Mouse (Mus musculus) CH12.LX (cell line): ENCODE results near the gene Prom2. TPM values are rescaled to one million over a fixed set of nuclear protein-coding genes. Genes with fewer than 3 reads are reported as not detected.

Experiments used
- DNase-seq: peaks from one replicate; pipeline ENCODE4 v3.0.0-alpha.2; 2013; ENCODE audit errors: extremely low read depth
- H3K27ac ChIP-seq: 2 replicates; pipeline ENCODE4 v1.5.1; 2012; ENCODE audit warnings: low read depth, mild to moderate bottlenecking, control low read depth, moderate library complexity; ENCODE audit not compliant: insufficient read depth
- H3K27me3 ChIP-seq: replicated peaks from 2 replicates; pipeline ENCODE3; 2012; ENCODE audit warnings: inconsistent platforms
- H3K36me3 ChIP-seq, 2 experiments: replicated peaks in 1 of 2; 2 replicates each; pipeline versions ENCODE3 to v1.6.1; 2012; ENCODE audit warnings: inconsistent platforms in 1 of 2, low read length in 1 of 2, mild to moderate bottlenecking in 1 of 2, mixed read lengths in 1 of 2, moderate library complexity in 1 of 2; ENCODE audit not compliant: control insufficient read depth in 1 of 2, insufficient read depth in 1 of 2
- H3K4me1 ChIP-seq, 2 experiments: 2 replicates each; pipeline ENCODE4 v1.6.1; 2012; ENCODE audit warnings: inconsistent platforms in 1 of 2, moderate library complexity in 1 of 2; ENCODE audit not compliant: insufficient read depth in 2 of 2, control insufficient read depth in 1 of 2
- H3K4me2 ChIP-seq: 2 replicates; pipeline ENCODE4 v1.6.1; 2012; ENCODE audit warnings: low read depth, mild to moderate bottlenecking, control low read depth; ENCODE audit not compliant: poor library complexity, insufficient read depth, severe bottlenecking
- H3K4me3 ChIP-seq, 3 experiments: fragments of 150-350 bp in 1 of 3; sonication (generic) in 1 of 3; replicated peaks in 1 of 3; 2 replicates each; pipeline versions ENCODE3 to v1.5.1; 2011 to 2012; ENCODE audit warnings: low read depth in 2 of 3, low read length in 2 of 3, mild to moderate bottlenecking in 2 of 3, moderate library complexity in 2 of 3, control low read depth in 1 of 3, improper control_type of control experiment in 1 of 3, inconsistent platforms in 1 of 3, mixed read lengths in 1 of 3; ENCODE audit not compliant: poor library complexity in 1 of 3
- H3K79me2 ChIP-seq: replicated peaks from 2 replicates; pipeline ENCODE4 v1.6.1; 2012; ENCODE audit warnings: mild to moderate bottlenecking, moderate library complexity; ENCODE audit not compliant: control insufficient read depth, poor library complexity, insufficient read depth, severe bottlenecking; ENCODE audit errors: extremely low read depth
- H3K9ac ChIP-seq: 2 replicates; pipeline ENCODE4 v1.6.1; 2012; ENCODE audit warnings: low read depth, mild to moderate bottlenecking, control low read depth, moderate library complexity; ENCODE audit not compliant: insufficient read depth
- H3K9me3 ChIP-seq: replicated peaks from 2 replicates; pipeline ENCODE3; 2012; ENCODE audit warnings: low read length, inconsistent platforms, mixed read lengths
- BHLHE40 ChIP-seq: IDR thresholded peaks from 2 replicates; pipeline ENCODE4 v1.6.1; 2011; ENCODE audit warnings: mild to moderate bottlenecking, low read depth, low read length, improper control_type of control experiment
- CHD2 ChIP-seq: IDR thresholded peaks from 2 replicates; pipeline ENCODE4 v1.6.1; 2011; ENCODE audit warnings: low read length, improper control_type of control experiment
- ELF1 ChIP-seq: IDR thresholded peaks from 2 replicates; pipeline ENCODE4 v1.6.1; 2014; ENCODE audit warnings: low read depth, mild to moderate bottlenecking, inconsistent platforms, low read length, improper control_type of control experiment
- EP300 ChIP-seq: IDR thresholded peaks from 2 replicates; pipeline ENCODE4 v1.6.1; 2011; ENCODE audit warnings: low read length, improper control_type of control experiment
- ETS1 ChIP-seq: conservative IDR thresholded peaks from 2 replicates; pipeline ENCODE4 v1.6.1; 2012; ENCODE audit warnings: low read depth, mild to moderate bottlenecking, inconsistent platforms, low read length, improper control_type of control experiment, moderate library complexity
- GABPA ChIP-seq: IDR thresholded peaks from 2 replicates; pipeline ENCODE4 v1.6.1; 2012; ENCODE audit warnings: low read depth, low read length, improper control_type of control experiment, inconsistent platforms; ENCODE audit not compliant: insufficient replicate concordance
- HCFC1 ChIP-seq: IDR thresholded peaks from 2 replicates; pipeline ENCODE4 v1.6.1; 2012; ENCODE audit warnings: low read depth, mild to moderate bottlenecking, inconsistent platforms, low read length, improper control_type of control experiment
- IRF4 ChIP-seq: IDR thresholded peaks from 2 replicates; pipeline ENCODE4 v1.6.1; 2014; ENCODE audit warnings: low read depth, mild to moderate bottlenecking, inconsistent platforms, low read length, improper control_type of control experiment
- JUND ChIP-seq: conservative IDR thresholded peaks from 2 replicates; pipeline ENCODE4 v1.6.1; 2011; ENCODE audit warnings: low read depth, low read length, improper control_type of control experiment
- KAT2A ChIP-seq: IDR thresholded peaks from 2 replicates; pipeline ENCODE4 v1.6.1; 2012; ENCODE audit warnings: low read length, improper control_type of control experiment, inconsistent platforms; ENCODE audit not compliant: insufficient replicate concordance
- MAZ ChIP-seq: IDR thresholded peaks from 2 replicates; pipeline ENCODE4 v1.6.1; 2012; ENCODE audit warnings: low read depth, mild to moderate bottlenecking, inconsistent platforms, low read length, improper control_type of control experiment, moderate library complexity
- MEF2A ChIP-seq: IDR thresholded peaks from 2 replicates; pipeline ENCODE4 v1.6.1; 2014; ENCODE audit warnings: low read depth, mild to moderate bottlenecking, inconsistent platforms, low read length, improper control_type of control experiment, borderline replicate concordance
- NELFE ChIP-seq: IDR thresholded peaks from 2 replicates; pipeline ENCODE4 v1.6.1; 2011; ENCODE audit warnings: low read depth, low read length, improper control_type of control experiment
- NRF1 ChIP-seq: IDR thresholded peaks from 2 replicates; pipeline ENCODE4 v1.6.1; 2014; ENCODE audit warnings: low read depth, mild to moderate bottlenecking, inconsistent platforms, low read length, improper control_type of control experiment, moderate library complexity
- PAX5 ChIP-seq: IDR thresholded peaks from 2 replicates; pipeline ENCODE4 v1.6.1; 2012; ENCODE audit warnings: low read length, inconsistent platforms, mixed read lengths
- POLR2A ChIP-seq: IDR thresholded peaks from 2 replicates; pipeline ENCODE4 v1.6.1; 2011; ENCODE audit warnings: low read depth, mild to moderate bottlenecking, improper control_type of control experiment, low read length
- SIN3A ChIP-seq: IDR thresholded peaks from 2 replicates; pipeline ENCODE4 v1.6.1; 2012; ENCODE audit warnings: low read length, improper control_type of control experiment, inconsistent platforms
- TBP ChIP-seq: conservative IDR thresholded peaks from 2 replicates; pipeline ENCODE4 v1.6.1; 2011; ENCODE audit warnings: low read depth, low read length, improper control_type of control experiment
- USF1 ChIP-seq: IDR thresholded peaks from 2 replicates; pipeline ENCODE4 v1.6.1; 2014; ENCODE audit warnings: low read depth, mild to moderate bottlenecking, inconsistent platforms, low read length, improper control_type of control experiment
- ZC3H11A ChIP-seq: IDR thresholded peaks from 2 replicates; pipeline ENCODE4 v1.6.1; 2012; ENCODE audit warnings: low read depth, mild to moderate bottlenecking, inconsistent platforms, low read length, improper control_type of control experiment
- ZKSCAN1 ChIP-seq: IDR thresholded peaks from 2 replicates; pipeline ENCODE4 v1.6.1; 2012; ENCODE audit warnings: low read depth, inconsistent platforms, low read length, improper control_type of control experiment, borderline replicate concordance
- ZNF384 ChIP-seq: IDR thresholded peaks from 2 replicates; pipeline ENCODE4 v1.6.1; 2012; ENCODE audit warnings: low read depth, low read length, improper control_type of control experiment, inconsistent platforms
- dilution Hi-C: fragments of 300-500 bp; cut with MboI; formaldehyde crosslinking; loops from 2 replicates; pipeline ENCODE4 v1.14.3; 2020; ENCODE audit warnings: low sequenced_read_pairs; ENCODE audit not compliant: extremely low pct_unique_long_range_greater_than_20kb, extremely low pct_ligation_motif_present
- in situ Hi-C: fragments of 300-500 bp; cut with MboI; formaldehyde crosslinking; loops from 3 replicates; pipeline ENCODE4 v1.14.3; 2019; ENCODE audit warnings: low sequenced_read_pairs, low pct_ligation_motif_present, low pct_unique_long_range_greater_than_20kb, mixed read lengths
- polyA plus RNA-seq: library from polyadenylated mRNA; unstranded; fragments of >175 nt; gene quantifications from 2 replicates; pipeline ENCODE4 v1.2.1, GENCODE M21; 2012; ENCODE audit warnings: low read depth; ENCODE audit not compliant: insufficient read length
- total RNA-seq, 2 experiments: library from RNA; depleted of rRNA; stranded (reverse); fragments of 300-350 nt in 1 of 2; fragments of >200 nt in 1 of 2; gene quantifications; 2 replicates each; pipeline ENCODE4 v1.2.3; 2012 to 2014

Prom2 gene
- total and polyA plus RNA-seq, 3 experiments: not detected

DNA sequence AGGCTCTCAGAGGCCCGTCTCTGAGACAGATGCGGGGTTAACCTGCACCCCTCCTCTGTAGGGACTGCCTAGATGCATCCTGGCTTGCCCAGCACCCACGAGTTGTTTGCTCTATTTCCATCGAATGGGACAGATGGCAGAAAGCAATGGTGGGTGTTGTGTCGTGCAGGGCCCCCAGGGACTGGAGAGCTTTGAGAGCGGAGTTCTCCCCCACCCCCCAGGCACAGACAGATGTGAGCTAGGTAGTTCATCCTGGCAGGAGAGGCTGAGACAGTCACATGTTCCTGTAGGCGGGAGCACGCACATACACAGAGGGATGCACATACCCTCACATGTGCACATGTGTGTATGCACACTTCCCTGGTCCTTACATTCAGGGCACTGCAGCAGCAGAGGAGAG lies 24.2 kb downstream of the Prom2 start:
- Histone ChIP-seq H3K4me3 (no peak overlapping the region), H3K27me3 (peaks cover 91% of the 10 kb centered on the region), H3K36me3 (no peaks in the 10 kb centered on the region), H3K9me3 (no peaks in the 10 kb centered on the region)
- dilution Hi-C loops: no loop called here
- TF ChIP-seq TBP: no peak
- TF ChIP-seq USF1: no peak
- TF ChIP-seq, all 38 proteins: peak for 0
- H3K4me2 ChIP-seq: no peak overlapping the region
- no peak for DNase-seq
- no peaks in the 10 kb centered on the region for H3K79me2 ChIP-seq
- in situ Hi-C loops: no loop called here
- H3K9ac ChIP-seq: no peak overlapping the region
- no peak overlapping the region for H3K27ac ChIP-seq
- H3K4me1 ChIP-seq: peaks cover 0 to 9% of the 10 kb centered on the region in 2 experiments; a peak in 2 of 4 replicates

DNA sequence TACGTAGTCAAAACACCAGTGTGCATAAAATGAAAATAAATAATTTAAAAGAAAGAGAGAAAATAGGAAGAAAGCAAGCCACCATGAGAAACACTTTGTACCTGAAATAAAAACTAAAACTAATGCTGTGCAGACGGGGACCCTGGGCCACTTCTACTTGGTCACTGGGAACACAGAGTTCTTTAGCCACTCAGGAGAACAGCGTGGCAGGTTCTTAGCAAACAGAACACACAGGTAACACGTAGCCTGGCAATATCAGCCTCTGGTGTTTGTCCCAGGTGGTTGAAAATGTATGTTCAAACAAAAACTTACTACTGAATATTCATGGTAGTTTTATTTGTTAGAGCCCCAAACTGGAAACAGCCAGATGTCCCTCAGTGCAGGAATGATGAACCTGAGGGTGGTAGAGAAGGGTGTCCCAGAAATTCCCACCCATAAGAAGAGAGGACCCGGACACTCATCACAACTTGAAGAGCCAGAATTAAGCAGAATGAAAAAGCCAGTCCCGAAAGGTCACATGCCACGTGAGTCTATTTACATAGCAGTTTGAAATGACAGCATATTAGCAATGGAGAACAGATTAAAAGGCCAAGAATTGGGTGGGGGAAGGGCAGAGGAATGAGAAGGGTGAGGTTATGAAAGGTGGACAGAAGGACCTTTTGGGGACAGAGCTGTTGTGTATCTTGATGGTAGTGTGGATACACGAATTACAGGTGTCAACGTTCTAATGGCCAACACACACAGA lies 26.7 kb downstream of the Prom2 start:
- Histone ChIP-seq H3K4me1 (peaks cover 0 to 9% of the 10 kb centered on the region in 2 experiments; a peak in 2 of 4 replicates), H3K4me3 (no peak overlapping the region), H3K27me3 (peaks cover 91% of the 10 kb centered on the region), H3K79me2 (no peaks in the 10 kb centered on the region), H3K4me2 (no peak overlapping the region), H3K27ac (no peak overlapping the region), H3K9me3 (no peaks in the 10 kb centered on the region)
- in situ Hi-C loops: no loop called here
- no peak for DNase-seq
- dilution Hi-C loops: no loop called here
- TF ChIP-seq BHLHE40 (0 out of 2 replicates have a peak, but pooled peaks have one; percentile 36), ELF1 (no peak), IRF4 (no peak), TBP (no peak)
- TF ChIP-seq, all 38 proteins: peak for 1
- Histone ChIP-seq H3K9ac (no peak overlapping the region), H3K36me3 (no peaks in the 10 kb centered on the region)

DNA sequence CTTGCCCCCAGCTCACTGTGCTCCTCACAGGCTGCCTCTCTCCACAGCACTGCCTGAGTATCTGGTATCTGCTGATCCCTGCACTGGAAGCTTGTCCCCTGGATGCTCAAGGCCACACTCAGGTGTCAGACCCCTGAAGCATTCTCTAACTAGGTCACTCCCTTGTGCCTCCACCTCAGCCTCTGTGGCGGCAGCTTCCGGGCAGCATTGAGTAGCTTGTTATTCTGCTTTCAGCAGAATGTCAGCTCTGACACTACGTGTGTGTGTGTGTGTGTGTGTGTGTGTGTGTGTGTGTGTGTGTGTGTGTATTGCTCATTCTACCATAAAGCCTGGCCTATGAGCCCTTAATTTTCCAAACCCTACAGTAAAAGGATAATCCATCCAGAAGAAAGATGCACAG lies 28.0 kb downstream of the Prom2 start:
- H3K79me2 ChIP-seq: no peaks in the 10 kb centered on the region
- no peak overlapping the region for H3K4me3 ChIP-seq
- dilution Hi-C loops: no loop called here
- H3K4me1 ChIP-seq: peaks cover 0 to 5% of the 10 kb centered on the region in 2 experiments; a peak in 2 of 4 replicates
- TF ChIP-seq ZNF384: no peak
- no peak for TF ChIP-seq CHD2
- no peak for TF ChIP-seq SIN3A
- no peak for TF ChIP-seq EP300
- no peak for TF ChIP-seq KAT2A
- no peak for TF ChIP-seq NRF1
- no peak for TF ChIP-seq NELFE
- no peak for TF ChIP-seq MAZ
- no peak for TF ChIP-seq PAX5
- TF ChIP-seq MEF2A: no peak
- TF ChIP-seq GABPA: no peak
- no peak for TF ChIP-seq JUND
- TF ChIP-seq ZKSCAN1: no peak
- TF ChIP-seq BHLHE40: no peak
- no peak for TF ChIP-seq ETS1
- no peak for TF ChIP-seq TBP
- TF ChIP-seq POLR2A: no peak
- TF ChIP-seq USF1: no peak
- TF ChIP-seq ZC3H11A: no peak
- TF ChIP-seq HCFC1: no peak
- TF ChIP-seq, all 38 proteins: peak for 0
- no peaks in the 10 kb centered on the region for H3K9me3 ChIP-seq
- no peaks in the 10 kb centered on the region for H3K36me3 ChIP-seq
- in situ Hi-C loops: no loop called here
- no peak overlapping the region for H3K27ac ChIP-seq
- H3K27me3 ChIP-seq: peaks cover 91% of the 10 kb centered on the region
- no peak overlapping the region for H3K4me2 ChIP-seq
- DNase-seq: no peak
- no peak overlapping the region for H3K9ac ChIP-seq
